Mouse (Mus musculus) intestine, postnatal 0 days (tissue): ENCODE results near the gene Mnd1. TPM values are rescaled to one million over a fixed set of nuclear protein-coding genes. Genes with fewer than 3 reads are reported as not detected.

Experiments
- ATAC-seq: fragments of 200-750 bp; cut with Nextera tagmentation; 2 replicates; pipeline ENCODE4 v1.8.0; 2017; ENCODE audit warnings: mild to moderate bottlenecking, moderate TSS enrichment, moderate library complexity
- H3K27ac ChIP-seq: fragments of 300-500 bp; sonication (generic); 2 replicates; pipeline ENCODE4 v1.5.1; 2014; ENCODE audit warnings: mild to moderate bottlenecking, low read depth, low read length, moderate library complexity
- H3K27me3 ChIP-seq: fragments of 300-500 bp; sonication (generic); replicated peaks from 2 replicates; pipeline ENCODE4 v1.6.1; 2014; ENCODE audit warnings: low read length, mixed read lengths; ENCODE audit not compliant: control insufficient read depth, insufficient read depth
- H3K36me3 ChIP-seq: fragments of 300-500 bp; sonication (generic); 2 replicates; pipeline ENCODE4 v1.6.1; 2014; ENCODE audit warnings: mild to moderate bottlenecking, moderate library complexity; ENCODE audit not compliant: control insufficient read depth, insufficient read depth
- H3K4me1 ChIP-seq: fragments of 300-500 bp; sonication (generic); replicated peaks from 2 replicates; pipeline ENCODE4 v1.6.1; 2014; ENCODE audit warnings: antibody characterized with exemption, low read length, mixed read lengths; ENCODE audit not compliant: control insufficient read depth, insufficient read depth
- H3K4me2 ChIP-seq: fragments of 300-500 bp; sonication (generic); replicated peaks from 2 replicates; pipeline ENCODE4 v1.6.1; 2014; ENCODE audit warnings: low read depth, mild to moderate bottlenecking, moderate library complexity
- H3K4me3 ChIP-seq: fragments of 300-500 bp; sonication (generic); 2 replicates; pipeline ENCODE4 v1.5.1; 2014; ENCODE audit warnings: low read depth, low read length
- H3K9ac ChIP-seq: fragments of 300-500 bp; sonication (generic); 2 replicates; pipeline ENCODE4 v1.6.1; 2014; ENCODE audit warnings: mild to moderate bottlenecking, low read depth, low read length
- H3K9me3 ChIP-seq: fragments of 300-500 bp; sonication (generic); 2 replicates; pipeline ENCODE4 v1.6.1; 2016; ENCODE audit warnings: mixed run types; ENCODE audit not compliant: control insufficient read depth
- CTCF ChIP-seq: sonication (generic); IDR thresholded peaks from 2 replicates; pipeline ENCODE4 v1.5.1; 2016; ENCODE audit warnings: low read depth, mild to moderate bottlenecking, control low read depth, antibody characterized with exemption, moderate library complexity
- WGBS: fragments of 180-500 bp; shearing (Covaris S2); extraction: QIAGEN DNeasy Blood & Tissue Kit; methylation state at CpG from one replicate; pipeline ENCODE4 v1.1.7; 2014; 5-methylcytosine and 5-hydroxymethylcytosine counted together
- polyA plus RNA-seq: library from polyadenylated mRNA; unstranded; fragments of >200 nt; fragmentation: Nextera tagmentation; extraction: Ambion mirVana; gene quantifications from 2 replicates; pipeline ENCODE4 v1.2.1, GENCODE M21; 2015

Gene Mnd1
- polyA plus RNA-seq, 1 experiment from 2014 or later, result 6.5 TPM

DNA sequence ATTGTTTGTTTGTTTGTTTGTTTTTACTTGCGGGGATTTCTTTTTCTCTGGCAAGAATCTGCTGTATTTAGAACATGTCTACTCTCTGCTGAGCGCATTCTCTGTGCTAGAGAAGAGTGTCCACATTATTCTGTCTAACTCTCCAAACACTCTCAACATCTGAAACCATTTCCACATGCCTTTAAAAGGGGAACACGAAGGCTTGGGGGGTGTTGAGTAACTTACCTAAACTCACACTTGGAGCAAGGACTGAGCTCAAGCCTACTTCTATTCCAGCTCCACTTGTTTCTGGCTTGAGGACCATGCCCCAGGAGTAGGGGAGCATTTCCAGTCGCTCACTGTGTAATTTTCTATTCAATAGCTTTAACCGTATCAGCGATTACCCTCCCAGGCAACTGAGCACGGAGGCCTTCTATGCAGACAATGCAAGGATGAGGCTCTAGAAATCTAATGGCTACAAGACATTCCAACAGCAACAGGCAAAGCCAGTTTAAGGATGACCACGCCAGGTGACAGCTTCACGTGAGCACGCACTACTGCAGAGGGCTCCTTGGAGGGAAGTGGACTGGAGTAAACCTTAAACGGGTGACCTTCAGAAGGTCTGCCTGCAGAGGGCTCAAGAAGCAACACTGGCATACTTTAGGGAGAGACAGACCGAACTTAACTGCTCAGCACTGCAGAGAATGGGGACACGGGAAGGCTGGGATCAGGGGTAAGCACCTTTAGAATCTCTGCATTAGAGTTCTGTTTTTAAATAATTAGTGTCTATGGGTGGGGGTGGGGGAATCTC lies 78.8 kb downstream of the Mnd1 start:
- Histone ChIP-seq H3K4me1 (no peaks in the 10 kb centered on the region), H3K36me3 (no peaks in the 10 kb centered on the region), H3K27ac (no peak overlapping the region), H3K4me3 (no peak overlapping the region), H3K27me3 (no peaks in the 10 kb centered on the region), H3K9ac (no peak overlapping the region), H3K4me2 (no peak overlapping the region), H3K9me3 (no peaks in the 10 kb centered on the region)
- WGBS, result 84% methylated on average over 13 of the region's 13 CpGs
- peak; percentile 25; the same call in 1 of the 2 replicates for TF ChIP-seq CTCF
- ATAC-seq, result no peak

DNA sequence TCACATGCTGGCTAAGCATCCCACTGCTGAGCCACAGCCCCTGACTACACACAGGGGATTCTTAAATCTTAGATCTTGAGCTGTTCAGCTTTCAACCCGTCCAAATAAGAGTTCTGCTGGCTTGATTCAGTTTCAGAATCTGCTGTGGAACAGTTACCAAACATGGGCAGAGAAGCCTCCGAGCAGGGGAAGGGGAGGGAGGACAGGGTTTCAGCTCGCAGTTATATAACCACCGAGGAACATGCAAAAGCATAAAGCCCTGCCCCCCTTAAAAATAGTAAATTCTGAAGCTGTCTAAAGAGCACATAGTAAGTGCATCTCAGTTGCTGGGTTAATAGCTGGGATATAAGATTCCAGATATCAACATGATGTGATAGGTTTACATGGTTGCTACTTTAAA lies 80.1 kb downstream of the Mnd1 start:
- 56% methylated on average over 4 of the region's 4 CpGs for WGBS
- Histone ChIP-seq H3K4me2 (no peak overlapping the region), H3K36me3 (no peaks in the 10 kb centered on the region), H3K9me3 (no peaks in the 10 kb centered on the region), H3K4me3 (no peak overlapping the region), H3K4me1 (no peaks in the 10 kb centered on the region), H3K9ac (no peak overlapping the region), H3K27ac (no peak overlapping the region), H3K27me3 (no peaks in the 10 kb centered on the region)
- no peak for ATAC-seq
- TF ChIP-seq CTCF, result no peak

DNA sequence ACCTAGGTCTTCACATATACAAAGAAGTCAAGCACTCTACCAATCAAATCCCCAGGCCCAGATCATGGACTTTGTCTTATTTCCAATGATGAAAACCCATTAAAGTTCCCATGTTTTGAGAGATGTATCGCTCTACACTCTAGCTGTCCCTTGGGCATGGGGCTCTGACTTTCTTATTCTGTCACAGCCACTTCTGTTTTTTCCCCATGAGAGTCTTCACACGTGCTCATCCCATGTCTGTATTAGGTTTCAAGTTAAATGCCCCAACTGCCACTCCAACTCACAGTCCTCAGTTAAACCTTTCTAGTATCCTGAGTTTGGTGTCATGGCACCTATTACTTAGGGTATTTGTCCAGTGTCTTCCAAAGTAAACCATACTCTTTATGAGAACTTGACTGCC lies 80.8 kb downstream of the Mnd1 start:
- no peak for ATAC-seq
- 78% methylated on average over 2 of the region's 2 CpGs for WGBS

DNA sequence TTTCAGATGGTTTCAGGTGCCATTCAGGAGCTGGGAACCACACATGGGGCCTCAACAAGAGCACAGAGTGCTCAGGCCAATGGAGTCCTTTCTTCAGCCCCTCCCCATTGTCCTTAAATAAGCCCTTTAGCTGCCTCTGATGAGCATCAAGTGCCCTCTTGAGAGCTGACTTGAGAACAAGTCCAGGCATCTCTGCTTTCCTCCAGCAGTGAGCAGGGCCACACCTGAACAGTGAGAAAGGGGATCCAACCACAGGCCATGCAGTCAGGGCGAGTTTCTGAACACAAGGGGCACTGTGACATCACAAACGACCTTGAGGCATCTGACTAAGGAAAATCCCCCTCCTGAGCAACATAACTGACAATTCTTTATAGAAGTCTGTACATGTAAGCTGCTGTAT lies 83.9 kb downstream of the Mnd1 start:
- Histone ChIP-seq H3K9ac (no peak overlapping the region), H3K27ac (no peak overlapping the region), H3K27me3 (no peaks in the 10 kb centered on the region), H3K36me3 (no peaks in the 10 kb centered on the region), H3K4me1 (no peaks in the 10 kb centered on the region), H3K9me3 (no peaks in the 10 kb centered on the region), H3K4me2 (no peak overlapping the region), H3K4me3 (no peak overlapping the region)
- 20% methylated on average over 2 of the region's 2 CpGs for WGBS
- peak; percentile 44 for TF ChIP-seq CTCF
- no peak for ATAC-seq

More for the DNA sequence above, 80.8 kb downstream of the Mnd1 start:
- no peak for TF ChIP-seq CTCF
- Histone ChIP-seq H3K4me1 (no peaks in the 10 kb centered on the region), H3K36me3 (no peaks in the 10 kb centered on the region), H3K9ac (no peak overlapping the region), H3K4me2 (no peak overlapping the region), H3K27ac (no peak overlapping the region), H3K9me3 (no peaks in the 10 kb centered on the region), H3K4me3 (no peak overlapping the region), H3K27me3 (no peaks in the 10 kb centered on the region)

DNA sequence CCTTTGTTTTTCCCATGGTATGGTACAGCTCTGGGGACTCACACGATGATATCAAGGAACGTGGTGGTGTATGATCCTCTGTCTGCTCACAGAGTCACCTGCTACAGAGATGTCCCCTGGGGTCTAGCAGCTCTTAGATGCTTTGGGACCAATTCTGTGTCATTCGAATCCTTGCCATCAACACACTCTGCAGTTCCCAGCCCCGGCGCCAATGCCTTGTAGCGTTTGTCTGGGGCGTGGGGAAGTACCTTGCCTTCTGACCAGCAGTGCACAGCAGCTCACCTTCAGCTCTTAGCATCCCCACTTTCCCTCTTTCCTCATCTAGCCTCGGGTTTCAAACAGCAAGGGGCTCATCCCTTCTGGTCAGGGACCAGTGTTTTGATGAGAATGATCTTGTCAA lies 84.8 kb downstream of the Mnd1 start:
- no peaks in the 10 kb centered on the region for H3K4me1 ChIP-seq
- no peak for ATAC-seq
- H3K9me3 ChIP-seq, result no peaks in the 10 kb centered on the region
- no peak overlapping the region for H3K27ac ChIP-seq
- H3K4me2 ChIP-seq, result no peak overlapping the region
- no peak overlapping the region for H3K4me3 ChIP-seq
- no peak overlapping the region for H3K9ac ChIP-seq
- no peaks in the 10 kb centered on the region for H3K36me3 ChIP-seq
- TF ChIP-seq CTCF, result no peak
- H3K27me3 ChIP-seq, result no peaks in the 10 kb centered on the region
- 87% methylated on average over 8 of the region's 8 CpGs for WGBS

DNA sequence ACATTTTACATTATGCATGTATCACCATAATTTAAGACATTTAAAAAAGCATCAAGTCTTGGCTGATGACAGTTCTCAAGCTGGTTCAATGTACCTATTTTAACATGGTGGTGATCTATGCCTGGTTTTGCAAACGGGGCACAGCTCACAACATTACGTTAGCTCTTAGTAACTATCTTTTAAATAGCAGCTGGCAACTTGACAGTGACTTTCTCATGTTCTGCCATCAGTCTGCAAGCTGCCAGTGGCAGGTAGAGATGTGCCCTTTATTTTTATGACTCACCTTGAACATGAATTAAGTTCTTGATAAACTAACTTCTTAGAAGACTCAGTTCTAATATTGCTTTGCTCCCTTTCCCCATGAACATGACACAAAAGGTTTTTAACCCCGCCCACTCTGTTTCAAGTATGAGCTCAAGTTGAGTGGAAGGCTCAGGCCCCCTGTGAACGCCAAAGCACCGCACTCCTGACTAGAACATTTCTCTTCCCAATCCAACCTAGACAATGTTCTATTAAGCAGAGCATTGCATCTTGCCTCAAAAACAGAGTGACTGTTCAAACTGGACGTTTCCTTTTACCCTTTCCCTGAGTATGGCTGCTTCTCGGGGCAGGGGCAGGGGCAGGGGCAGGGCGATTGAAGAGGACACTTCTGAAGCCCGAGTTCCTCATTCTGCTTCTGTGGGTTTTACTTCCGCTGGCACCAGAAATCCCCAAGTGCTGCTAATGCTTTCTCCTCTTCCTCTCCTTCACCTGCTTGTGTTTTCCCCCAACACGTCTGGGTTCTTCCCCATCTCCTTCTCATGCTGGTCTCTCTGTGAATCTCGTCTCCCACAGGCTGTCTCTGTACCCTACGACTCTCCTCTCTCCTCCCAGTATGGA lies 86.5 kb downstream of the Mnd1 start:
- Histone ChIP-seq H3K27ac (no peak overlapping the region), H3K9me3 (no peaks in the 10 kb centered on the region), H3K27me3 (no peaks in the 10 kb centered on the region), H3K4me1 (no peaks in the 10 kb centered on the region), H3K4me2 (no peak overlapping the region), H3K36me3 (no peaks in the 10 kb centered on the region), H3K9ac (no peak overlapping the region), H3K4me3 (no peak overlapping the region)
- WGBS, result 83% methylated on average over 13 of the region's 13 CpGs
- ATAC-seq, result no peak
- no peak for TF ChIP-seq CTCF
